Mouse (Mus musculus) myocyte (in vitro differentiated cells): ENCODE measurements around the gene Npm1. TPM values are rescaled to one million over a fixed set of nuclear protein-coding genes. Genes with fewer than 3 reads are reported as not detected.

Experiments
- H3K27me3 ChIP-seq: one replicate; pipeline ENCODE4 v1.6.1; 2011; ENCODE audit not compliant: control insufficient read depth, insufficient read depth, insufficient read length
- H3K36me3 ChIP-seq: one replicate; pipeline ENCODE4 v1.6.1; 2011; ENCODE audit not compliant: control insufficient read depth, insufficient read depth
- H3K4me2 ChIP-seq: one replicate; pipeline ENCODE4 v1.6.1; 2011; ENCODE audit warnings: low read depth, control low read depth
- H3K4me3 ChIP-seq: one replicate; pipeline ENCODE4 v1.5.1; 2011; ENCODE audit warnings: mild to moderate bottlenecking, control low read depth, moderate library complexity
- H3K79me2 ChIP-seq: one replicate; pipeline ENCODE4 v1.6.1; 2011; ENCODE audit not compliant: control insufficient read depth, insufficient read depth
- H3ac ChIP-seq: one replicate; pipeline ENCODE4 v1.6.1; 2011; ENCODE audit not compliant: control insufficient read depth, insufficient read length
- CEBPB ChIP-seq: IDR thresholded peaks from 2 replicates; pipeline ENCODE4 v1.6.1; 2011; ENCODE audit warnings: mild to moderate bottlenecking, moderate library complexity; ENCODE audit not compliant: poor library complexity, insufficient read depth, severe bottlenecking
- E2F4 ChIP-seq: IDR thresholded peaks from one replicate; pipeline ENCODE4 v1.6.1; 2011; ENCODE audit warnings: mild to moderate bottlenecking, control low read depth, moderate library complexity; ENCODE audit not compliant: insufficient read depth
- MAX ChIP-seq: IDR thresholded peaks from one replicate; pipeline ENCODE4 v1.6.1; 2011; ENCODE audit warnings: low read depth, mild to moderate bottlenecking, control low read depth
- MYOD1 ChIP-seq, 3 experiments: IDR thresholded peaks; one replicate each; pipeline ENCODE4 v1.6.1; 2011; ENCODE audit warnings: control low read depth in 2 of 3, low read depth in 2 of 3, mild to moderate bottlenecking in 2 of 3, moderate library complexity in 1 of 3; ENCODE audit not compliant: insufficient read length in 2 of 3, control insufficient read depth in 1 of 3
- MYOG ChIP-seq, 3 experiments: IDR thresholded peaks; one replicate each; pipeline ENCODE4 v1.6.1; 2011; ENCODE audit warnings: control low read depth in 2 of 3, low read depth in 2 of 3, mild to moderate bottlenecking in 2 of 3; ENCODE audit not compliant: insufficient read length in 2 of 3, control insufficient read depth in 1 of 3, insufficient read depth in 1 of 3
- POLR2A ChIP-seq: IDR thresholded peaks from one replicate; pipeline ENCODE4 v1.6.1; 2011; ENCODE audit warnings: low read depth, mild to moderate bottlenecking, control low read depth, moderate library complexity; ENCODE audit not compliant: insufficient read length
- POLR2AphosphoS2 ChIP-seq: IDR thresholded peaks from one replicate; pipeline ENCODE4 v1.6.1; 2011; ENCODE audit warnings: low read depth, control low read depth; ENCODE audit not compliant: insufficient read length
- REST ChIP-seq: IDR thresholded peaks from one replicate; pipeline ENCODE4 v1.6.1; 2011; ENCODE audit warnings: mild to moderate bottlenecking, control low read depth, moderate library complexity; ENCODE audit not compliant: insufficient read depth, insufficient read length
- SRF ChIP-seq: IDR thresholded peaks from one replicate; pipeline ENCODE4 v1.6.1; 2011; ENCODE audit warnings: low read depth; ENCODE audit not compliant: control insufficient read depth, insufficient read length
- TCF12 ChIP-seq: IDR thresholded peaks from one replicate; pipeline ENCODE4 v1.6.1; 2011; ENCODE audit warnings: mild to moderate bottlenecking, control low read depth; ENCODE audit not compliant: poor library complexity, insufficient read depth, severe bottlenecking
- TCF3 ChIP-seq: IDR thresholded peaks from one replicate; pipeline ENCODE4 v1.6.1; 2011; ENCODE audit warnings: low read depth, control low read depth; ENCODE audit not compliant: insufficient read length
- USF1 ChIP-seq: IDR thresholded peaks from one replicate; pipeline ENCODE4 v1.6.1; 2011; ENCODE audit warnings: low read depth, mild to moderate bottlenecking, control low read depth, moderate library complexity
- polyA plus RNA-seq: library from polyadenylated mRNA; unstranded; fragments of >200 nt; fragmentation: generic; extraction: Trizol; gene quantifications from one replicate; pipeline ENCODE4 v1.2.1, GENCODE M21; 2012; ENCODE audit warnings: missing spikeins

Gene Npm1
- polyA plus RNA-seq, 1 experiment, result 244 TPM

DNA sequence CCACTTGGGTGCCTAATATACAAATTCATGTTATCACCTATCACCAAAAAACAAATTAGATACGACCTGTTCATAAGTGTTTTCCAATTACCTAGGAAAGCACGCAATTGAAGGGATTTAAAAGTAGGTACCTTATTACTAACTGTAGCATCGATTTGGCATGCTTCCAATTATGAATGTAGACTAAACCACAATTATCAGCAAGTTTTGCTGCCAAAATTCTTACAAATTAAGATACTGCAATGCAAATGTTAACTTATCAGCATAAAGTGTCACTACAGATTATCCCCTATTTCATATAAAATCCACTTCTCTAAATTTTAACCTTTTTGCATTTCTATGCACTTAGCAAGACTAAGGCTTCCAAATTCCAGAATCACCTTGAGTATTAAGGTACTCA, 8.5 kb downstream of the Npm1 start:
- H3K27me3 ChIP-seq, result no peaks in the 10 kb centered on the region
- H3K79me2 ChIP-seq, result peaks cover 25% of the 10 kb centered on the region
- no peak for TF ChIP-seq MYOG (IDR thresholded peaks at IDR 0.05; ENCODE audit: control insufficient read depth in 1 of 3, insufficient read depth in 1 of 3, insufficient read length in 2 of 3, low read depth in 2 of 3)
- TF ChIP-seq CEBPB, result no peak
- no peak for TF ChIP-seq MAX
- TF ChIP-seq TCF3, result no peak
- no peak for TF ChIP-seq POLR2AphosphoS2
- TF ChIP-seq TCF12, result no peak
- TF ChIP-seq E2F4, result no peak
- TF ChIP-seq POLR2A, result no peak
- TF ChIP-seq USF1, result no peak
- no peak for TF ChIP-seq SRF
- TF ChIP-seq MYOD1 (IDR thresholded peaks at IDR 0.05; ENCODE audit: control insufficient read depth in 1 of 3, insufficient read length in 2 of 3, low read depth in 2 of 3), result no peak
- no peak for TF ChIP-seq REST
- H3ac ChIP-seq, result no peak overlapping the region
- H3K4me3 ChIP-seq, result no peak overlapping the region
- peaks cover 97% of the 10 kb centered on the region for H3K36me3 ChIP-seq
- no peak overlapping the region for H3K4me2 ChIP-seq

- Histone ChIP-seq H3ac (no peak overlapping the region), H3K36me3 (peaks cover 90% of the 10 kb centered on the region), H3K79me2 (peaks cover 10% of the 10 kb centered on the region), H3K27me3 (no peaks in the 10 kb centered on the region), H3K4me2 (no peak overlapping the region), H3K4me3 (no peak overlapping the region)
- TF ChIP-seq USF1 (no peak), POLR2AphosphoS2 (no peak)
These were observed 10.0 kb downstream of the Npm1 start for GRCm38 (mm10) chr11:33152997-33153396.

DNA sequence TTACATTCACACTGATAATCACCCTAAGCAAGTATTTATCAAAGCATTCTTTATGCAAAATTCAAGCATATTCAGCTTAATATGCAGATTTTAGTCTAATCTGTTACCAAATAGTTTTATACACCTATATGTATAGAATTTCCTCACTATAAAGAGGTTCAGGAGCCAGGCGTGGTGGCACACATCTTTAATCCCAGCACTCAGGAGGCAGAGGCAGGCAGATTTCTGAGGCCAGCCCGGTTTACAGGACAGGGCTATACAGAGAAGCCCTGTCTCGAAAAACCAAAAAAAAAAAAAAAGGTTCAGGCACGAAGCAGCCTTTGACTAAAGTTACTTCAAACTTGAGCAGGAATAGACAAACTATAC, 11.2 kb downstream of the Npm1 start:
- TF ChIP-seq E2F4 (no peak), POLR2A (no peak), MYOG (IDR thresholded peaks at IDR 0.05; ENCODE audit: control insufficient read depth in 1 of 3, insufficient read depth in 1 of 3, insufficient read length in 2 of 3, low read depth in 2 of 3) (no peak), CEBPB (no peak), MAX (no peak), TCF3 (no peak), SRF (no peak), POLR2AphosphoS2 (no peak), MYOD1 (IDR thresholded peaks at IDR 0.05; ENCODE audit: control insufficient read depth in 1 of 3, insufficient read length in 2 of 3, low read depth in 2 of 3) (no peak), USF1 (no peak), TCF12 (no peak), REST (no peak)
- Histone ChIP-seq H3K27me3 (no peaks in the 10 kb centered on the region), H3K4me2 (no peak overlapping the region), H3K79me2 (no peaks in the 10 kb centered on the region), H3K36me3 (peaks cover 77% of the 10 kb centered on the region), H3K4me3 (no peak overlapping the region), H3ac (no peak overlapping the region)

- no peaks in the 10 kb centered on the region for H3K79me2 ChIP-seq
- H3ac ChIP-seq, result no peak overlapping the region
- H3K4me3 ChIP-seq, result no peak overlapping the region
- no peak overlapping the region for H3K4me2 ChIP-seq
- peaks cover 72% of the 10 kb centered on the region for H3K36me3 ChIP-seq
- H3K27me3 ChIP-seq, result no peaks in the 10 kb centered on the region
- peak; percentile 46 for TF ChIP-seq POLR2AphosphoS2
- no peak for TF ChIP-seq MYOG (IDR thresholded peaks at IDR 0.05; ENCODE audit: control insufficient read depth in 1 of 3, insufficient read depth in 1 of 3, insufficient read length in 2 of 3, low read depth in 2 of 3)
- no peak for TF ChIP-seq POLR2A
- TF ChIP-seq SRF, result no peak
- no peak for TF ChIP-seq E2F4
These were observed 11.8 kb downstream of the Npm1 start for GRCm38 (mm10) chr11:33151128-33151779.

DNA sequence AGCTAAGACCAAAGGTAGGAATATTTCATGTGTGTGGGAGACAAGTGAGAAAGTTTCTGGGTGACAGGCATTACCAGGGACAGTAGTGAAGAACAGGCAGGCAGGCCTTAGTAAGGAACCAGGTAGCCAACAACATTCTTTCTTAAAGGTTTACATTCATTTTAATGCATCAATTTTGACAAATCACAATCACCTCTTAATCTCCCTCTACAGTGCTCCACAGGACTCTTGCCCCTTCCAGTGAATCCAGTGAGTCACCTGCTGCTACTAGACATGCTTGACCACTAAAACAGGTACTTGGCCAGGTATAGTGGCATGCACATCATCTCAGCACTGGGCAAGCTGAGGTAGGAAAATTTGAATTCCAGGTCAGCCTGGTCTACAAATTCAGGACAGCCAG, 12.6 kb downstream of the Npm1 start:
- Histone ChIP-seq H3K27me3 (no peaks in the 10 kb centered on the region), H3K4me3 (no peak overlapping the region), H3ac (no peak overlapping the region), H3K36me3 (peaks cover 63% of the 10 kb centered on the region), H3K4me2 (no peak overlapping the region), H3K79me2 (no peaks in the 10 kb centered on the region)
- TF ChIP-seq E2F4 (no peak), POLR2AphosphoS2 (peak; percentile 41)

GRCm38 (mm10) chr11:33149453-33149852, 13.6 kb downstream of the Npm1 start:
- TF ChIP-seq CEBPB (no peak), POLR2AphosphoS2 (peak; percentile 40)
- Histone ChIP-seq H3ac (no peak overlapping the region), H3K4me3 (no peak overlapping the region), H3K36me3 (peaks cover 54% of the 10 kb centered on the region), H3K4me2 (no peak overlapping the region), H3K27me3 (no peaks in the 10 kb centered on the region), H3K79me2 (no peaks in the 10 kb centered on the region)
